Mouse (Mus musculus): Measurements from ENCODE around the gene Aco1. TPM values are rescaled to one million over a fixed set of nuclear protein-coding genes. Genes with fewer than 3 reads are reported as not detected.

Gene Aco1
- polyA plus RNA-seq, 1 experiment from 2014 or later: 57.5 TPM

- peak overlapping the region; percentile 74 for H3K9ac ChIP-seq
These were observed 1.7 kb downstream of the Aco1 start for GRCm38 (mm10) chr4:40144543-40144942.

DNA sequence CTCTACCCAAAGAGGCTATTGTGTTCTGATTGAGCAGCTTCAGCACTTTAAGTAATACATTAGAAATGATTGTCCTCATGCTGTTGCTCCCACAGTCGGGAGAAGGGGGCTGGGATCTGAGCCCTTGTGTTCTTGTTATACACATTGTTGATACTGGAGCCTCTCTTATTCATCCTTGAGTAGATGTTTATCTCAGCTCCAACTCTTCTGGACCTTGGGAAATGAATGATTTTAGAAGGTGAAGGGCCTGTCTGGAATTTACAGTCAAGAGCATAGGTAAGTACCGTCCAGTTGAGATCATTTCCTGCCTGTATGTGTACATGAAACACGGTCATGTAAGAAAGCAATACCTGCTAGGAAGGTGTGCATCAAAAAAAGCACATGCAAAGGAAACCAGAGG lies 2.1 kb downstream of the Aco1 start:
- Histone ChIP-seq H3K9me3 (no peaks in the 10 kb centered on the region), H3K4me3 (peak overlapping the region; percentile 76; the same call in 1 of the 2 replicates), H3K9ac (no peak overlapping the region), H3K36me3 (no peaks in the 10 kb centered on the region), H3K4me2 (peak overlapping the region; percentile 77), H3K27me3 (no peaks in the 10 kb centered on the region), H3K4me1 (peaks cover 24% of the 10 kb centered on the region), H3K27ac (no peak overlapping the region)
- ATAC-seq (ENCODE audit: borderline replicate concordance, extremely low read depth, low FRiP score, low TSS enrichment): no peak
- WGBS: 36% methylated on average over 3 of the region's 3 CpGs

More at GRCm38 (mm10) chr4:40144543-40144942, 1.7 kb downstream of the Aco1 start:
- peak overlapping the region; percentile 77 for H3K4me2 ChIP-seq
- H3K27me3 ChIP-seq: no peaks in the 10 kb centered on the region
- no peak for ATAC-seq (ENCODE audit: borderline replicate concordance, extremely low read depth, low FRiP score, low TSS enrichment)
- H3K27ac ChIP-seq: no peak overlapping the region
- no peaks in the 10 kb centered on the region for H3K9me3 ChIP-seq
- peak overlapping the region; percentile 76 for H3K4me3 ChIP-seq
- H3K4me1 ChIP-seq: peaks cover 24% of the 10 kb centered on the region
- WGBS: 18% methylated on average over 1 of the region's 1 CpGs
- no peaks in the 10 kb centered on the region for H3K36me3 ChIP-seq

DNA sequence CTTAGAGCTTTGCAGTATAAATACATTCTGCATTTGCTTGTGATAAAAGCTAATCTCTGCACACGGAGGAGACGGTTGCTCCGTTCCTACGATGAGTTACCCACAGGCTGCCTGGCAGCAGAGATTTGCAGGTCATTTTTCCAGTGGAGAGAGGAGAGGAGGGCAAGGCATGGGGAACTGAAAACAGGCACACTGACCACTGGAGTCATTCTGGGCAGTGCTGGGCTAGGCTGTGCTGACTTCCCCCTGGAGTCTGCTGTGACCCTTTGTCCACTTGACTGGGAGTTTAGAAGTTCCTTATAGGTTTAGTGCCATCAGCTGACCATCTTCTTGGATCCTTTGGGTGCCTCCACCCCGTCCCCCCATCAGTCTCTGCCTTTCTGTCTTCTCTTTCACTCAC lies 5.4 kb downstream of the Aco1 start:
- Histone ChIP-seq H3K27me3 (no peaks in the 10 kb centered on the region), H3K27ac (no peak overlapping the region), H3K9ac (no peak overlapping the region), H3K4me2 (no peak overlapping the region), H3K4me3 (no peak overlapping the region), H3K4me1 (peaks cover 19% of the 10 kb centered on the region), H3K9me3 (no peaks in the 10 kb centered on the region), H3K36me3 (no peaks in the 10 kb centered on the region)
- 85% methylated on average over 5 of the region's 5 CpGs for WGBS
- ATAC-seq (ENCODE audit: borderline replicate concordance, extremely low read depth, low FRiP score, low TSS enrichment): no peak

DNA sequence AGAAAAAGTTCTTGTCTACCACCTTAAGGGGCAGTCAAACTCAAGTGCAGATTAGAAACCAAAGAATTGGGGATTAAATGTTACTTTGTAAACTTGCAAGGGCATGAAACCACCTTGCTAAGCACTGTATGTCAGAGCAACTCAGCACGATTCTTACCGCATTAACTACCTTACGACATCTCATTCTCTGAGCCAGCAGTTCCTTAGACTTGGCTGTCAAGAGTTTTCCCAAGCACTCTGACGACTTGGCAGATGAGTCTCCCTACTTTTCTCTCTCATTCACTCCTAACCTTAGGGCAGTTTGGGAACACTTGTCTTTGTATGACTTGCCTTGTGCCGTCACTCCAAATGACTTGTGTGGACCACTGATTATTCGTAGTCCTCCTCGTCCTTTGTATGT lies 7.2 kb downstream of the Aco1 start:
- 83% methylated on average over 7 of the region's 7 CpGs for WGBS
- no peak overlapping the region for H3K9ac ChIP-seq
- no peak for ATAC-seq (ENCODE audit: borderline replicate concordance, extremely low read depth, low FRiP score, low TSS enrichment)
- H3K9me3 ChIP-seq: no peaks in the 10 kb centered on the region
- no peak overlapping the region for H3K4me2 ChIP-seq
- H3K4me1 ChIP-seq: peaks cover 6% of the 10 kb centered on the region
- H3K27ac ChIP-seq: no peak overlapping the region
- H3K4me3 ChIP-seq: no peak overlapping the region
- H3K27me3 ChIP-seq: no peaks in the 10 kb centered on the region
- no peaks in the 10 kb centered on the region for H3K36me3 ChIP-seq

DNA sequence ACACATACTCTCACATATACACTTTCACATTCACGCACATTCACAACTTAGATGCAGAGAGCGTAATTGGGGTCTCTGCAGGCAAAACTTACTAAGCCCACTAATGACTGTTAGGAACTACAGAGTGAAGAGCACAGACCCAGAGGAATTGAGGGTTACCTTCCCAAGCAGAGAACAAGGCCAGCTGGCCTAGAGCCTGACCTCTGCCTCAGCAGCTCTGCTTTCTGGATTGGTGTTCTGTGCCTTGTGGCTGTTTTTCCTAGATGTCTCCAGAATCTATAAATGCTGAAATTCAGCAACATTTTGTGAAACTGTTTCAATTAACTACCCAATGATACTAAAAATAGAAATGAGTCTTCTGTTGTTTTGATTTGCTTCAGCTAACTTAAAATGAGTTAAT lies 9.9 kb downstream of the Aco1 start:
- H3K4me1 ChIP-seq: peaks cover 25% of the 10 kb centered on the region
- H3K4me2 ChIP-seq: no peak overlapping the region
- ATAC-seq (ENCODE audit: borderline replicate concordance, extremely low read depth, low FRiP score, low TSS enrichment): no peak
- H3K27me3 ChIP-seq: no peaks in the 10 kb centered on the region
- no peak overlapping the region for H3K9ac ChIP-seq
- H3K4me3 ChIP-seq: no peak overlapping the region
- no peaks in the 10 kb centered on the region for H3K9me3 ChIP-seq
- 96% methylated on average over 2 of the region's 2 CpGs for WGBS
- no peak overlapping the region for H3K27ac ChIP-seq
- no peaks in the 10 kb centered on the region for H3K36me3 ChIP-seq

- 99% methylated on average over 4 of the region's 4 CpGs for WGBS
- H3K4me3 ChIP-seq: no peak overlapping the region
- H3K27me3 ChIP-seq: no peaks in the 10 kb centered on the region
- no peak for ATAC-seq (ENCODE audit: borderline replicate concordance, extremely low read depth, low FRiP score, low TSS enrichment)
- peaks cover 30% of the 10 kb centered on the region for H3K4me1 ChIP-seq
- no peaks in the 10 kb centered on the region for H3K36me3 ChIP-seq
- H3K9me3 ChIP-seq: no peaks in the 10 kb centered on the region
- no peak overlapping the region for H3K27ac ChIP-seq
- no peak overlapping the region for H3K4me2 ChIP-seq
- no peak overlapping the region for H3K9ac ChIP-seq
These were observed 10.6 kb downstream of the Aco1 start for GRCm38 (mm10) chr4:40153500-40153899.

- Histone ChIP-seq H3K4me1 (peaks cover 30% of the 10 kb centered on the region), H3K9me3 (no peaks in the 10 kb centered on the region), H3K27me3 (no peaks in the 10 kb centered on the region), H3K4me2 (no peak overlapping the region), H3K4me3 (no peak overlapping the region), H3K27ac (no peak overlapping the region), H3K9ac (no peak overlapping the region), H3K36me3 (no peaks in the 10 kb centered on the region)
- no peak for ATAC-seq (ENCODE audit: borderline replicate concordance, extremely low read depth, low FRiP score, low TSS enrichment)
- 86% methylated on average over 4 of the region's 4 CpGs for WGBS
These were observed 11.9 kb downstream of the Aco1 start for GRCm38 (mm10) chr4:40154751-40155150.

DNA sequence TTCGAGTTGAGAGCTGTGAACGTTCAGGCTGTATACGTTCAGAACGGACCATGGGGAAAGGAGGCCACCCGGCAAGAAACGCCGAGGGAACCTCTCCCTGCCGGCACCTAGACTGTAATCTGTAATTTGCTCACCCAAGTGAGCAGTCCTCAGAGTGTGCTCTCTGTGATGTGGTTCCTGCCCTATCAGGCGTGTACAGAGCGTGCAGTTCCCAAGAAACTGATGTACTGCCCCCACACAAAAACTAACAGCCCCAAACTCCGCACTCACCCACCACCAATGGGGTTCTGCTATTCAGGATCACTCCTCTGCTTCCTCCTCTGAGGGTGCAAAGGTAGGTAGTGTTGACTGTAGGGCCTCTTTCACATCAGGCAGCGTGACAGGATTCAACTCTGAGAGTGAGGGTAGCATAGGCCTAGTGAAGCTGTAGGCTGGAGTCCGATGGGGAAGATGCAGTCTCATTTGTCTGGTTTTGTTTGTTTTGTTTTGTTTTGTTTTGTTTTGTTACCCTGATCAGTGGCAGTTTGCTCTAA lies 12.7 kb downstream of the Aco1 start:
- H3K9ac ChIP-seq: no peak overlapping the region
- no peak overlapping the region for H3K4me3 ChIP-seq
- no peaks in the 10 kb centered on the region for H3K9me3 ChIP-seq
- H3K27me3 ChIP-seq: no peaks in the 10 kb centered on the region
- ATAC-seq (ENCODE audit: borderline replicate concordance, extremely low read depth, low FRiP score, low TSS enrichment): no peak
- H3K27ac ChIP-seq: no peak overlapping the region
- H3K36me3 ChIP-seq: no peaks in the 10 kb centered on the region
- no peak overlapping the region for H3K4me2 ChIP-seq
- peaks cover 30% of the 10 kb centered on the region for H3K4me1 ChIP-seq
- WGBS: 60% methylated on average over 13 of the region's 13 CpGs

GRCm38 (mm10) chr4:40156153-40156552 lies 13.3 kb downstream of the Aco1 start:
- peak; percentile 50; the same call in 1 of the 2 replicates for ATAC-seq (ENCODE audit: borderline replicate concordance, extremely low read depth, low FRiP score, low TSS enrichment)
- Histone ChIP-seq H3K27me3 (no peaks in the 10 kb centered on the region), H3K4me2 (no peak overlapping the region), H3K36me3 (no peaks in the 10 kb centered on the region), H3K9ac (no peak overlapping the region), H3K4me1 (peaks cover 30% of the 10 kb centered on the region), H3K4me3 (no peak overlapping the region), H3K9me3 (no peaks in the 10 kb centered on the region), H3K27ac (no peak overlapping the region)
- 21% methylated on average over 2 of the region's 2 CpGs for WGBS

GRCm38 (mm10) chr4:40156582-40157499 lies 14.0 kb downstream of the Aco1 start:
- H3K27ac ChIP-seq: peak overlapping the region; percentile 50; the same call in 1 of the 2 replicates
- no peak overlapping the region; the same call in 1 of the 2 replicates for H3K9ac ChIP-seq
- no peak for ATAC-seq (ENCODE audit: borderline replicate concordance, extremely low read depth, low FRiP score, low TSS enrichment)
- H3K27me3 ChIP-seq: no peaks in the 10 kb centered on the region
- WGBS: 53% methylated on average over 18 of the region's 18 CpGs
- no peak overlapping the region for H3K4me3 ChIP-seq
- H3K4me1 ChIP-seq: peaks cover 30% of the 10 kb centered on the region
- H3K4me2 ChIP-seq: no peak overlapping the region; the same call in 1 of the 2 replicates
- H3K9me3 ChIP-seq: no peaks in the 10 kb centered on the region
- H3K36me3 ChIP-seq: no peaks in the 10 kb centered on the region

GRCm38 (mm10) chr4:40157500-40158223 lies 14.8 kb downstream of the Aco1 start:
- WGBS: 51% methylated on average over 5 of the region's 5 CpGs
- Histone ChIP-seq H3K4me2 (no peak overlapping the region), H3K4me1 (peaks cover 30% of the 10 kb centered on the region), H3K36me3 (no peaks in the 10 kb centered on the region), H3K9me3 (no peaks in the 10 kb centered on the region), H3K9ac (no peak overlapping the region), H3K27me3 (no peaks in the 10 kb centered on the region), H3K4me3 (no peak overlapping the region), H3K27ac (peak overlapping the region; percentile 22)
- ATAC-seq (ENCODE audit: borderline replicate concordance, extremely low read depth, low FRiP score, low TSS enrichment): no peak

GRCm38 (mm10) chr4:40158224-40158540 lies 15.3 kb downstream of the Aco1 start:
- no peak for ATAC-seq (ENCODE audit: borderline replicate concordance, extremely low read depth, low FRiP score, low TSS enrichment)
- Histone ChIP-seq H3K4me2 (no peak overlapping the region), H3K9me3 (no peaks in the 10 kb centered on the region), H3K27me3 (no peaks in the 10 kb centered on the region), H3K4me1 (peaks cover 30% of the 10 kb centered on the region), H3K9ac (no peak overlapping the region), H3K36me3 (no peaks in the 10 kb centered on the region), H3K4me3 (no peak overlapping the region), H3K27ac (peak overlapping the region; percentile 15; the same call in 1 of the 2 replicates)
- WGBS: 61% methylated on average over 5 of the region's 5 CpGs
